Mouse (Mus musculus) thymus, postnatal 4 days (tissue): ENCODE results near the gene 1700016H13Rik.

ENCODE experiments used
- DNase-seq: peaks from one replicate; pipeline ENCODE4 v3.0.0; 2021

Gene 1700016H13Rik

DNA sequence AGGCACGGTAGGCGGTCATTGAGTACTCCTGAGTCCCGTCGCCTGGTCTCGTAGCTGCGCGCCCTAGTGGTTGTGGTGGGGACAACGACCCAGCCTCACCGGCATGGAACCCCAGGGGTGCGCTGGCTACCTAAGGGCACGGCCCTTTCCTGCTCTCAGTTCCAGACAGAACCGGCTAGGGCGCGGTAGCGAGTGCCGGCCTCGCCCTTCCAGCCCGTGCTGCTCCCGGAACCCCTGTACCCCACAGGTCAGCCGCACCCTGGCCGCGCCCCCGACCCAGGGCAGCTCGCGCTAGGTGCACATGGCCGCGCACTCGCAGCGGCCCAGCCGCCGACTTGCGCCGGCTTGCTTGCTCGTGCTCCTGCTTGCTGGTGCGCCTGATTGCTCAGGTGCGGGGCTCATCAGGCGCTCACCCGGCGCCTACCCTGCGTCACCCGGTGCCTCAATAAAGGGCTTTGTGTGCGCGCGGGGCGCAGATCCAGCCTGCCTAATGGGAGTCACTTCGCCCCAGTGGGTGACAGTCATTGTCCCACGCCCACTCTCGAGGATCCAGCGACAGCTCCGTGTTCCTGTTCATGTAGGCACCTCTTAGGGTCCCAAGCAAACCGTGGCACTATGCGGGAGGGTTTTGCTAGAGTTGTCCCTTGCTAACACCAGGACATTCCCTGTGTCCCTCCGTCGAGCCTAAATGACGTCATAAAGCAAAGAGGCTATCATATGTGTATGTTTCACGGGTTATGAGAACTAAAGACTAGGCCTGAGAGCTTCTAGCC lies at the start of gene 1700016H13Rik:
Gene 1700016H13Rik, minus strand, starts transcription at position 665 of the 773 bp plus-strand sequence.
- DNase-seq: peak; percentile 92

GRCm38 (mm10) chr5:103705331-103705730 lies 49.5 kb upstream of the 1700016H13Rik start:
- DNase-seq: no peak

GRCm38 (mm10) chr5:103702527-103702926 lies 46.7 kb upstream of the 1700016H13Rik start:
- no peak for DNase-seq

- DNase-seq: peak; percentile 54
Observed at GRCm38 (mm10) chr5:103701466-103701865, 45.7 kb upstream of the 1700016H13Rik start.

DNA sequence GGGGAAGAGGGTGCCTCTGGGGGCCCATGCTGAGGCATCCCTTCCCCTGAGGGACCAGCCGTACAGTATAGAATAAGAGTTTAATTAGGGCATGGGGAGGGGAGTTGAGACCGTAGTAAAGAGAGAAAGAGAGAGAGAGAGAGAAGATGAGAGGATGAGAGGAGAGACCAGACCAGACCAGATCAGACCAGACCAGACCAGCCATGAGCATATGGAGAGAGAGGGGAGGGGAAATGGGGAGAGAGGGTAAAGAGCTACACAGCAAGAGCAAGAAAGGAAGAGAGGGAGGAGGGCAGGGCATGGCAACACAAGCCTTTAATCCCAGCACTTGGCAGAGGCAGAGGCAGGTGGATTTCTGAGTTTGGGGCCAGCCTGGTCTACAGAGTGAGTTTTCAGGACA lies 44.9 kb upstream of the 1700016H13Rik start:
- no peak for DNase-seq

GRCm38 (mm10) chr5:103699537-103699936 lies 43.7 kb upstream of the 1700016H13Rik start:
- no peak for DNase-seq

GRCm38 (mm10) chr5:103698577-103698976 lies 42.8 kb upstream of the 1700016H13Rik start:
- DNase-seq: no peak

- DNase-seq: no peak
Observed at GRCm38 (mm10) chr5:103697875-103698491, 42.2 kb upstream of the 1700016H13Rik start.

DNA sequence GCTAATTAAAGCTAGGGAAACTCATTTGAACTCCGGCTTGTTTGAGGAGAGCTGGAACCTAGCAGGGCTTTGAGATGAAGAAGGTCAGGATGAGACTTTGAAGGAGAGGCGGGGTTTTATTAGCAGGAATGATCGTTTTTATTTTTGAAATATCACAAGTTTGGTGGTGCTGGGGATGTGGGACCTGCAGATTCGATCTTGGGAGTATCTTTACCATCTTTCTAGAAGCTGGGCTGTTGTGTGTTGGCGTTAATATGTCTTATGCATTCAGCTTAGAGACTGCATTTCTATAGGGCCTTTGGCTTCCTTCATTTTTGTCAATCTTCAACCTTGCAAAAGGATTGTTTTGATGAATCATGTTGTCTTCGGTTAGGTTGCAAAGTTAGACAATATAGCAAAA lies 38.3 kb upstream of the 1700016H13Rik start:
- DNase-seq: no peak

DNA sequence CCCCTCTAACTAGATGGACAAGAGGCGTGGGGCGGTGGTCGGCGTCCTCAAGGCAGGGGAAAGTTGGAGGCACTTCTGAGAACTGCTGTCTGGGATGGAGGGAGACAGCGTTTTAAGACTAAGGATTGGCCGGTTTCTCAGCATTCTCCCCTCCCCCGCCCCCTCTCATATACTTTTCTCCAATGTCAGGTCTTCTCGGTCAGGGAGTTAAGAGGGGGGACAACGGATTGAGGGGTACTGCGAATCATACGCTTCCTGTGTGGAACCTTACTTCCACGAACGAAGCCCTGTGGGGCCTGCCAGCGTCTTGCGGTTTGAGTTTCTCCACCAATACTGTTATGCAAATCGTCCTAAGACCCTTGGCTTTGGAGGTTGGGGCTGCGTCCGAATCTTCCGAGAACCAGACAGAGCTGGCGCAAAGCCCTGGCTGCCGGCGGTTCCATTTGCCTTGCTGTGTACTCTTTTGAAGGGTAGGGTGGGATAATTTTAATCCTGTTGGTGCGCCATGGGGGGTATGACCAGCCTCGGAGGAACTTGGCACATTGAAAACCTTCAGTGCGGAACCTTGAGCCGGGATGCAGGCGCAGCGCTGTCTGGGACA lies 37.3 kb upstream of the 1700016H13Rik start:
- DNase-seq: peak; percentile 46

GRCm38 (mm10) chr5:103692531-103693040 lies 36.8 kb upstream of the 1700016H13Rik start:
- no peak for DNase-seq

DNA sequence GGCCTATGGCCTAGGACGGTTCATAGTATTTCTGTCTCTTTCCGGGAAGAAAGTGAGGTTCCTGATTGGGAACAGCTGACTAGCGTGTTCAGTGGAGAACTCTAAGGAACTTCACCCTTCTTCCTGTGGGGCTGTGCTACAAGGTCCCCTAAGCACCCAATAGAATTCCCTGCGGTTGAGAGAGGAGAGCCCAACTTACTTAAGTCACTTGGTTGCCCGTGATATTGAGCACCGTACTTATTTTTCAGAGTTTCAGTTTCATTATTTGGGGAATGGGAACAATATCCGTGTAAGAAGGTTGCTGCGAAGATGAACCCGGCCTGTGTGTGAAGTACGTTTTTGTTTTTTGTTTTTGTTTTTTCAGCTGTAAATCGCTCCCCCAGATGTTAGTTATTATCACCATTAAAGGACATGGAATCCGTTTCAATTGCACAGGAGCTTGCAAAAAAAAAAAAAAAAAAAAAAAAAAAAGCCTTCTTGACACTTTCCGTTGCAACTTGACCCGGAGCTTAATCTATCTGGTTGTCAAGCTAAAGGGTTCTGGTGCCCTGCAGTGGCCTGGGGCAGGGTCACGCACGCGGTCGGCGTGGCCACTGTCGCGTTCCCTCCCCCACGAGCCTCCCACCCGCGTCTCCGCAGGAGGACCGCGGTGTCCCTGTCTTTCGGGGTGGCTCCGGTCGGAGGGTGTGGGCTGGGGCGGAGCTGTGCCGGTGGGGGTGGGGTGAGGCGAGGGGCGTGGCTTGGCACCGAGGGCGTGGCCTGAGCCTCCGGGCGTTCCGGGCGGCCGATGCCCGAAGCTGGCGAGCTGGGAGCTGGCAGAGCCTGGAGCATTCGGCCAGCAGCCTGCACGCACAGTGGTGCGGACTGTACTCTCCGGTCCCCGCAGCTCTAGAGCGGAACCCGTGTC lies 36.1 kb upstream of the 1700016H13Rik start, which contains the start of gene Aff1:
Gene Aff1, plus strand, starts transcription at position 751 of the 907 bp plus-strand sequence.
- DNase-seq: peak; percentile 98

DNA sequence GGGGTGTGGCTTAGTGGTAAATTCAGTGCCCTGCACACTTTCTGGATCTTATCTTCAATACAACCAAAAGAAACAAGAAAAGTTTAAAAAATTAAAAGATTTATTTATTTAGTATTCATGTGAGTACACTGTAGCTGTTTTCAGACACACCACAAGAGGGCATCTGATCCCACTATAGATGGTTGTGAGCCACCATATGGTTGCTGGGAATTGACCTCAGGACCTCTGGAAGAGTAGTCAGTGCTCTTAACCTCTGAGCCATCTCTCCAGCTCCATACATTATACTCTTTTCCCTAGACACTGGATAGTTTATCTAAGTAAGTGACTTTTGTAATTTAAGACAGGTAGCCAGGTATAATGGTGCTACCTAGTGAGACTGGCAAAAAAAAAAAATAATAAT lies 35.4 kb upstream of the 1700016H13Rik start:
- DNase-seq: no peak

DNA sequence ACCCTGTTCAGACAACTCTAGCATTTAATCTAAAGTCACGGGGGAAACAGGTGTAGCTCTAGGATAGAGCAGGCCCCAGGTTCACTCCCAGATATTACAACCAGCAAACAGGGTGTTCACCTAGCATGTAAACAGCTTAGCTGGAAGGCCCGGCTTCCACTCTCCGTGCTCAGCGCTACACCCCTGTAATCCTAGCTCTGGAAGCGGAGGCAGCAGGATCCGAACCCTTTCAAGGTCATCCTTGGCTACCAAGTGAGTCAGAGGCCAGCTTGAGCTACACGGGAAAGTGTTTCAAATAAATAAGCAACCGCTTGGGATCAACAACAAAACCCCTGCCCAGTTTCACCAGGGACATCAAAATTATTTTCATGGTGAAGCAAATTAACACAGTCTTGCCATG lies 34.4 kb upstream of the 1700016H13Rik start:
- no peak for DNase-seq

DNA sequence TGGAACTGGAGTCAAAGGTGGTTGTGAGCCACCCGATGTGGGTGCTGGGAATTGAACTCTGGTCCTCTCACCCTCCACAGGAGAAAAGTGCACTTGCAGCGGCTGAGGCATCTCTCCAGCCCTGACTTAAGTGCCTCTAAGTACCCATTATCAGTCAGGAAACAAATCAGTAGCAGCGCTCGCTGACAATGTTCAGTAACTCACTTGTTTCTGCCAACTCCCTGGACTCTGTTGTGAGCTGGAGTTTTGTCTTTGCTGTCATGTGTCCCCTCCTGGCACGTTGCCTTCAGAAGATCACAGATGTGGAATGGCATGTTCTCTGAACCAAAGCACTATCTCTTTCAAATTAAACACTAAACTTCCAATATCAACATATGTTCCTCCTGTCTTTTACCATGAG lies 33.8 kb upstream of the 1700016H13Rik start:
- no peak for DNase-seq

- no peak for DNase-seq
Observed at GRCm38 (mm10) chr5:103681824-103682223, 26.0 kb upstream of the 1700016H13Rik start.

DNA sequence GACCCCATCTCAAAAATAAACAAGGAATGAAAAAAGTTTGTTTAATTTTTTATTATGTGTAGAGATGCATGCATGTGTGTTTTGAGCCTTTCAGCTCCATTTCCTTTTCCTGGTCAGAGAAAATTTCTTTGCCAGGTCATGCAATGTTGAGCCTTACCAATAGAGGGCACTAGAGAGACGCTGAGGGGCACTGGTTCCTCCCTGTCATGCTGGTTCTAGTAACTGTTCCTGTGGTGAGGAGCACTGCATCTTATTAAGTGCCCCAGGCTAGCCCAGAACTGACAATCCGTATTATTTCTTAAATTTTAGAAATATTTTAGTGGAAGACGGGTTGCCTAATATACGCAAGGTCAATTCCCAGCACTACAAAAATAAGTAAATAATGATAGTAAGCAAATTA lies 24.6 kb upstream of the 1700016H13Rik start:
- DNase-seq: peak; percentile 83

- DNase-seq: no peak
Observed at GRCm38 (mm10) chr5:103678974-103679373, 23.2 kb upstream of the 1700016H13Rik start.

- DNase-seq: no peak
Observed at GRCm38 (mm10) chr5:103677894-103678293, 22.1 kb upstream of the 1700016H13Rik start.

- no peak for DNase-seq
Observed at GRCm38 (mm10) chr5:103676289-103676881, 20.6 kb upstream of the 1700016H13Rik start.

- DNase-seq: no peak
Observed at GRCm38 (mm10) chr5:103674482-103674881, 18.7 kb upstream of the 1700016H13Rik start.

DNA sequence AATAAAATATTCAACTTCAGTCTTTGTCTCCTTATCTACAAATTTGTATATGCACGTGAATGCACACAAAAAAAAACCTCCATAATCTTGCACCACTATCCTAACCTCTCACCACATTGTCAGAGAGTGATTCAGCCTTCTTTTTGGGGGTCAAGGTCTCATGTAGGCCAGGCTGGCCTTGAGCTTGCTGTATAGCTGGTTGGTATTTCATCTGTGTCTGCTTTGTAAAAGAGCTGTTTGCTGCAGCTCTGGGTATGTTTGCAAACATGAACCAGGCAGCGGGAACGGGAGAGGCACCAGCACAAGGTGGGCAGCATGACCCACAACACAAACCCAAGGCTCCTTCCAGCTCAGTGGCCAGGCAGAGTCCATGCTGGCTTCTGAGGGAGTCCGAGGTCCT lies 17.8 kb upstream of the 1700016H13Rik start:
- no peak for DNase-seq
